Mouse (Mus musculus) lung, postnatal 0 days (tissue): ENCODE results near the gene Caskin2. TPM values are rescaled to one million over a fixed set of nuclear protein-coding genes. Genes with fewer than 3 reads are reported as not detected.

ENCODE experiments used
- ATAC-seq: fragments of 200-750 bp; cut with Nextera tagmentation; 2 replicates; pipeline ENCODE4 v1.8.0; 2017; ENCODE audit warnings: moderate library complexity
- DNase-seq: peaks from one replicate; pipeline ENCODE4 v3.0.0-alpha.2; 2016; ENCODE audit warnings: low spot score
- H3K27ac ChIP-seq: fragments of 300-500 bp; sonication (generic); 2 replicates; pipeline ENCODE4 v1.5.1; 2014; ENCODE audit warnings: antibody characterized with exemption, mild to moderate bottlenecking, low read length, mixed read lengths
- H3K27me3 ChIP-seq: fragments of 300-500 bp; sonication (generic); replicated peaks from 2 replicates; pipeline ENCODE4 v1.6.1; 2014; ENCODE audit warnings: low read length, mixed read lengths; ENCODE audit not compliant: insufficient read depth
- H3K36me3 ChIP-seq: fragments of 300-500 bp; sonication (generic); 2 replicates; pipeline ENCODE4 v1.6.1; 2014; ENCODE audit warnings: low read length, mixed read lengths; ENCODE audit not compliant: insufficient read depth
- H3K4me1 ChIP-seq: fragments of 300-500 bp; sonication (generic); 2 replicates; pipeline ENCODE4 v1.6.1; 2014; ENCODE audit warnings: antibody characterized with exemption, low read depth, low read length, mixed read lengths; ENCODE audit not compliant: insufficient read depth
- H3K4me2 ChIP-seq: fragments of 300-500 bp; sonication (generic); replicated peaks from 2 replicates; pipeline ENCODE4 v1.6.1; 2014; ENCODE audit warnings: low read depth, mild to moderate bottlenecking, low read length, moderate library complexity, mixed read lengths
- H3K4me3 ChIP-seq: fragments of 300-500 bp; sonication (generic); 2 replicates; pipeline ENCODE4 v1.5.1; 2014; ENCODE audit warnings: low read depth, low read length
- H3K9ac ChIP-seq: fragments of 300-500 bp; sonication (generic); replicated peaks from 2 replicates; pipeline ENCODE4 v1.6.1; 2014; ENCODE audit warnings: low read depth, mild to moderate bottlenecking
- H3K9me3 ChIP-seq: fragments of 300-500 bp; sonication (generic); 2 replicates; pipeline ENCODE4 v1.6.1; 2016; ENCODE audit warnings: low read length, mixed read lengths
- CTCF ChIP-seq: IDR thresholded peaks from 2 replicates; pipeline ENCODE4 v1.5.1; 2016; ENCODE audit warnings: antibody characterized with exemption, mild to moderate bottlenecking
- EP300 ChIP-seq: IDR thresholded peaks from 2 replicates; pipeline ENCODE4 v1.6.1; 2016; ENCODE audit warnings: antibody characterized with exemption, mild to moderate bottlenecking, control low read depth
- WGBS: fragments of 180-500 bp; shearing (Covaris S2); extraction: QIAGEN DNeasy Blood & Tissue Kit; methylation state at CpG from one replicate; pipeline ENCODE4 v1.1.7; 2014; 5-methylcytosine and 5-hydroxymethylcytosine counted together
- polyA plus RNA-seq: library from polyadenylated mRNA; unstranded; fragments of >200 nt; fragmentation: Nextera tagmentation; extraction: Ambion mirVana; gene quantifications from 2 replicates; pipeline ENCODE4 v1.2.1, GENCODE M21; 2015

Caskin2 gene
- polyA plus RNA-seq, 1 experiment from 2014 or later = 17.5 TPM

DNA sequence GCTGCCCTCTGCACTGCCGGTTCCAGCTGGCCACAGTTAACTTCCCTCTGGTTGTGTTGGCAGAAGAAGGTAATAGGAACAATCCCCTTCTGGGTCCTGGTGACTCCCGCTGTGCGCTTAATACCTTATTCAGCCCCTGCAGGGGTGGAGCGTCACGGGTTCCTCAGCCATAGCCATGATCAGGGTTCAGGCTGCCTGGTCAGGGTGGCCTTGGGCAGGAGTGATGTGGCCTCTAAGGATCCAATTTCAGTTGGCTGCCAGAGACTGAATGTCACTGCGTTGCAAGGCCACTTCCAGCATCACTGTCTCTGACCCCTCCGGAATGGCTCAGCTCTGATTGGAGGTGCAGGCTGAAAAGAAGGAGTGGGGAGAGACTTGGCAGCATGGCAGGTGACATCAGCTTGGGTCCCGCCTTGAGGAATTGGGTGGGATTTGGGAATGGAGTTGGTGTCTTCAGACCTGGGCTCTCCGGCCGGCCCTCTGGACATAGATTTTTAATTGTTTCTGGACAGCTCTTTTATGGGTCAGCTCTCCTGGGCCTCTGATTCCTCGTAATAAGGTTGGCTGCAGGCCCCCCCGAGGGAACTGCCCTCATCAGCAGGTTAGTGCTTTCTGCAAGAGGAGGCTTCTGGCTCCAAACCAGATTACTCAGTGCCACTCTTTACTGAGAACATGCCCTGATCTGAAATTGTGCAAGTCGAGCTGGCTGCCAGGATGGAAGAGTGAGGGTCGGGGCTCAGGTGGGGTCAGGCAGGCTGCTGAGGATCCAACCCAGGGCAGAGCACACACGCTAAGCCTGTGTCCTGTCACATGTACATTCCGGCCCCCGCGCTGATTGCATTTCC is 37.4 kb downstream of the Caskin2 start:
- H3K9me3 ChIP-seq = no peaks in the 10 kb centered on the region
- H3K36me3 ChIP-seq = no peaks in the 10 kb centered on the region
- no peak for ATAC-seq
- TF ChIP-seq EP300 (no peak), CTCF (no peak)
- 50% methylated on average over 18 of the region's 18 CpGs for WGBS
- DNase-seq = peak; percentile 59
- no peaks in the 10 kb centered on the region for H3K27me3 ChIP-seq
- peaks cover 20% of the 10 kb centered on the region for H3K4me1 ChIP-seq
- H3K27ac ChIP-seq = peak overlapping the region; percentile 33; the same call in 1 of the 2 replicates
- no peak overlapping the region for H3K4me3 ChIP-seq
- no peak overlapping the region for H3K9ac ChIP-seq
- no peak overlapping the region for H3K4me2 ChIP-seq

DNA sequence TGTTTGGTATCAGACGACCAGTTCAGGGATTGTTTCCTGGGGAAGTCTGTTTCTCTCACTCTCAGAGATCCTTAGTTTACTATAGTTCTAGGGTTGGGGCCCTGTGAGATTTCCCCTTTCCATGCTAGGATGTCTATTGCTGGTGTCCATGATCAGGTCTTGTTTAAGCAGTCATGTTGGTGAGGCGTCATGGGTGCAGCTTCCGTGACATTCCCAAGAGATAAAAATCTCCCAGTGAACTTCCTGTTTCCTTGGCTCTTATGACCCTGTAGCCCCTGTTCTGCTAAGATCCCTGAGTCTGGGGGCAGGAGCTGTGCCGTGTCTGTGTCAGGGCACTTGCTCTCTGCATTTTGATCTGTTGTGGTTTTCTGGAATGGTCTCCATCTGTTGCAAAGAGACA is 38.8 kb downstream of the Caskin2 start:
- Histone ChIP-seq H3K9ac (no peak overlapping the region), H3K27me3 (no peaks in the 10 kb centered on the region), H3K4me1 (peaks cover 15% of the 10 kb centered on the region), H3K4me2 (no peak overlapping the region), H3K9me3 (no peaks in the 10 kb centered on the region), H3K36me3 (no peaks in the 10 kb centered on the region), H3K27ac (no peak overlapping the region), H3K4me3 (no peak overlapping the region)
- TF ChIP-seq CTCF (no peak), EP300 (peak; percentile 62)
- ATAC-seq (no peak), DNase-seq (peak; percentile 39)
- WGBS = 42% methylated on average over 4 of the region's 4 CpGs

- TF ChIP-seq EP300 (no peak), CTCF (no peak)
- H3K4me2 ChIP-seq = no peak overlapping the region
- no peak overlapping the region for H3K4me3 ChIP-seq
- no peaks in the 10 kb centered on the region for H3K27me3 ChIP-seq
- DNase-seq = no peak
- 65% methylated on average over 3 of the region's 3 CpGs for WGBS
- no peaks in the 10 kb centered on the region for H3K9me3 ChIP-seq
- peaks cover 13% of the 10 kb centered on the region; the same call in 1 of the 2 replicates for H3K4me1 ChIP-seq
- no peak overlapping the region for H3K9ac ChIP-seq
- 0 out of 2 replicates have a peak overlapping the region, but pooled peaks have one; percentile 14 for H3K27ac ChIP-seq
- no peak for ATAC-seq
- no peaks in the 10 kb centered on the region for H3K36me3 ChIP-seq
These were observed 44.5 kb downstream of the Caskin2 start for GRCm38 (mm10) chr11:115768896-115769295.

- Histone ChIP-seq H3K4me2 (peak overlapping the region; percentile 77), H3K27ac (peak overlapping the region; percentile 94), H3K4me1 (peaks cover 13% of the 10 kb centered on the region; the same call in 1 of the 2 replicates), H3K27me3 (no peaks in the 10 kb centered on the region), H3K4me3 (no peak overlapping the region), H3K36me3 (no peaks in the 10 kb centered on the region), H3K9me3 (no peaks in the 10 kb centered on the region), H3K9ac (no peak overlapping the region)
- WGBS = 68% methylated on average over 8 of the region's 8 CpGs
- DNase-seq = no peak
- TF ChIP-seq CTCF = no peak
- TF ChIP-seq EP300 = no peak
- ATAC-seq = no peak
These were observed 46.5 kb downstream of the Caskin2 start for GRCm38 (mm10) chr11:115766981-115767380.

- peak overlapping the region; percentile 93 for H3K4me3 ChIP-seq
- ATAC-seq (peak; percentile 15; the same call in 1 of the 2 replicates), DNase-seq (peak; percentile 82)
- H3K9ac ChIP-seq = peak overlapping the region; percentile 86; the same call in 1 of the 2 replicates
- H3K4me1 ChIP-seq = peaks cover 13% of the 10 kb centered on the region; the same call in 1 of the 2 replicates
- peak overlapping the region; percentile 77 for H3K4me2 ChIP-seq
- H3K27ac ChIP-seq = peak overlapping the region; percentile 94
- 24% methylated on average over 13 of the region's 13 CpGs for WGBS
- H3K27me3 ChIP-seq = no peaks in the 10 kb centered on the region
- TF ChIP-seq EP300 (no peak), CTCF (0 out of 2 replicates have a peak, but pooled peaks have one; percentile 20)
- H3K36me3 ChIP-seq = no peaks in the 10 kb centered on the region
- no peaks in the 10 kb centered on the region for H3K9me3 ChIP-seq
These were observed 47.0 kb downstream of the Caskin2 start for GRCm38 (mm10) chr11:115766356-115766943.

GRCm38 (mm10) chr11:115765607-115766141 is 47.8 kb downstream of the Caskin2 start:
- Histone ChIP-seq H3K9ac (peak overlapping the region; percentile 86), H3K27ac (peak overlapping the region; percentile 94), H3K4me1 (peaks cover 13% of the 10 kb centered on the region; the same call in 1 of the 2 replicates), H3K4me3 (peak overlapping the region; percentile 93), H3K27me3 (no peaks in the 10 kb centered on the region), H3K9me3 (no peaks in the 10 kb centered on the region), H3K36me3 (no peaks in the 10 kb centered on the region), H3K4me2 (peak overlapping the region; percentile 77)
- TF ChIP-seq CTCF (peak; percentile 9; the same call in 1 of the 2 replicates), EP300 (no peak; the same call in 1 of the 2 replicates)
- WGBS = 0% methylated on average over 28 of the region's 34 CpGs
- DNase-seq (peak; percentile 82), ATAC-seq (peak; percentile 79)
